Mouse (Mus musculus): ENCODE data around the gene Capn6. TPM values are rescaled to one million over a fixed set of nuclear protein-coding genes. Genes with fewer than 3 reads are reported as not detected.
A peak's percentile ranks its signal among the peaks of the same experiment; 100 is the strongest.

Capn6 gene
- total RNA-seq (2021): 100 to 1,000 TPM; 405 to 434 TPM
- long read RNA-seq, experiment 1, transcript Capn6-201 (13 exons, 3,561 nt): major isoform, 520 of 577 reads
- long read RNA-seq, experiment 1, partial matches to known transcripts: 31 of 577 reads
- long read RNA-seq, experiment 1, other reads (novel, unspliced or antisense): 26 of 577 reads
- long read RNA-seq, experiment 2, transcript Capn6-201 (13 exons, 3,561 nt): major isoform, 655 of 731 reads
- long read RNA-seq, experiment 2, partial matches to known transcripts: 51 of 731 reads
- long read RNA-seq, experiment 2, other reads (novel, unspliced or antisense): 25 of 731 reads

DNA sequence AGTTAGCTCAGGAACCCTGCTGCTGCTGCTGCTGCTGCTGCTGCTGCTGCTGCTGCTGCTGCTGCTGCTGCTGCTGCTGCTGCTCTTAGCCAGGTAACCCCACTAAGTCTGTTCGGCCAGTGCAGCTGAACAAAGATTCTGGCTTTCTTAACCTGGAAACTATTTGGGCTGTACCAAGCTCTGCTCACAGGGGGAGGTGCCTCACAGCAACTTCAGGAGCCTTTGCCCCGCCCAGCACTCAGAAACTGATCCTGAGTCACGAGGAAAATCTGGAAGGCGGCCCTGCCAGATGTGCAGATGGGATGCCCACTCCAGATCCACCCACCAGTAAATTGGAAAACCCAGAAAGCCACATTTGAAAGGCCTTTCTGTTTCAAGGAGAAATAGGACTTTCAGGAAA is at the start of gene Capn6:
Gene Capn6 (minus strand): TSS at position 203 of the 400 bp plus-strand sequence.
- peak; percentile 43 to 71 for DNase-seq (ENCODE audit: low spot score in 2 of 2)

DNA sequence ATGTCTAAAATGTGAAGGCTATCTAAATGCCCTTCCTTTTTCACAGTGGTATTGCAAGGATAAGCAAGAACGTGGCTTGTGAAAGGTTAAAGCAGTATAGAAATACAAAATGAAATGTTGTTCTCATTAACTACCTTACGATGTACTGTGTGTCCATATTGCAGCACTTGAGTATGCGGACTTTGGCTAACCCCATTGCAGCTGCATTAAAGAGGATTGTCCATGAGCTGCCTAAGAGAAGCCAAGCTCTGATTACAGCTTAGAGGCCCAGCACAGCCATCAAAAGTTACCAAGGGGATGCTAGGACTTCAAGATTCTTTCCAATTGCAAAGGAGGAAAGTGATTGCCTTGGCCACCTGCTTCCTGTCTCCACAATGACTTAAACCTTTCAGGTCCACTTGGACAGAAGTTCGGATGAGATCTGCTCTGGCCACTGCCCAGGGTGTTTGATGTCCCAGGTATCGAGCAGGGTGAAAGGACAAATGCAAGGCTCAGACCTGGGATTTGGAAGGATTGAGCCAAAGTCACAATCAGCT is 40.0 kb upstream of the Capn6 start:
- no peak for DNase-seq (ENCODE audit: low spot score in 2 of 2)

DNA sequence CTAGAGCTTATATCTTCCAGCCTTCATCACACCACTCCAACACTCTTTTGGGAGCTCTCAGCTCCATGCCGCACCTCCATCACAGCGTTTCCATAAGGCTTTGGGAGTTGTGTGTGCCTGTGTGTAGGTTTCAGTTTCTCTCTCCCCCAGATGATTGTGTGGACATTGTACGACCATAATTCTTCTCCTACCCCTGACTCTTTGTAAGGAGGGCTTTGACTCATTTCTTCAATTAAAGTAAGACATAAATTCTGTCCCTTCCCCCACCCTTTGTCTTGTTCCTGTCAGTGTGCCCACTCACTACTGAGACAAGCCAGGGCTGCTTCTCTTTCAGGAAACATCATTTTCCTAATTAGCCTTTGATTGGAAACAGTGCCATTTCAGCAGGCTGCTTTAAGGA is 24.1 kb upstream of the Capn6 start:
- no peak for DNase-seq (ENCODE audit: low spot score in 2 of 2)

DNA sequence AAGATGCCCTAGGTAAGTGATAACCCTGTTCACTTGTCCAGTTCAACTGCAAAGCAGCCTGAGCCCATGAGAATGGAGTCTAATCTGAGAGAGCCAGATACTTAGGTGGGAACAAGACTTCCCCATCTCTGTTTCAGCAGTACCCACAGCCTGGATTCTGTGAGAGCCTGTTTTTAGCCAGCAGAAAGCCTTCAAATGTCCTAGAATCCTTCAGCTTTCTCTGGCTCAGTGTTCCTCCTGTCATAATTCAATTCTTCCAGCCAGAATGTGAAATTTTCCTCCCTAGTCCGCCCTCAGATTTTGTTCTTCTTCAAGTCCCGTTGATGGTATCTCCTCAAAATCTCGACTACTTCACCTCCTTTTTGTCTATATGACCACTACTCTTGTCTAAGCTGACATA is 22.8 kb upstream of the Capn6 start:
- DNase-seq (ENCODE audit: low spot score in 2 of 2): no peak

DNA sequence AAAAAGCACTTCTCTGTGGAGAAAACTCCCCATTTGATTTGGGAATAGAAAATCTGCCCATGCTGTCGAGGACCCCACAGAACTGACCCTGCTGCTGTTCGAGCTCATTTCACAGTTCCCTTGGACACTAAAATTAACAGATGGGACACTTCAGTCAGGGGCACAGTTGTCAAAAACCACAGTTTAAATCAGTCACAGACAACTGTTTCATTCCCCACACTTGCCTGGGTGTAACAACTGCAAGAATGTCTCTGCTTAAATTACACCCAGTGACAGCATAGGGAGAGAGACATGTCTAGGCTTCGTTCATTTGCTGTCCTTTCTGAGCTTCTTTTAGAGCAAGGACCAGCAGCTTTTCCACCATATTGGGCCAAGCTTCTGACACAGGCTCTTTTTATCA is 19.4 kb upstream of the Capn6 start:
- no peak for DNase-seq (ENCODE audit: low spot score in 2 of 2)

DNA sequence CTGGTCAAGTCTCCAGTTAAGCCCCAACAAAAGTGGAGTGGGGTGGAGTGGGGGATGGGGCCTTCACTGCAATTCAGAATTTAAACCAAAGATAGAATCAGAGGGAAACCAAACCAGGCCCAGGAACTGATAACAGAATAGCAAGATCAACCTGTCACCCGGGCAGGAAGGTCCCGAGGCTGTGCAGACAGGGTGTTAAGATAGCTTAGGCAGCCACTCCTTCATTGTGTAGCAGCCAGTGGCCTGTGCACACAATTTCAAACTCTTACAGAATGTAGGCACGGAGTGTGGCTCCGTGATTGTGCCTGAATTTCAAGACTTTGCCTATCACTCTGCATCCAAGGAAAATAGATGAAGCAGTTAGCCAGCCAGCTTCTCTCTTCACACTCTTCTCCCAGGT is 693 bp downstream of the Capn6 start:
- DNase-seq (ENCODE audit: low spot score in 2 of 2): no peak

DNA sequence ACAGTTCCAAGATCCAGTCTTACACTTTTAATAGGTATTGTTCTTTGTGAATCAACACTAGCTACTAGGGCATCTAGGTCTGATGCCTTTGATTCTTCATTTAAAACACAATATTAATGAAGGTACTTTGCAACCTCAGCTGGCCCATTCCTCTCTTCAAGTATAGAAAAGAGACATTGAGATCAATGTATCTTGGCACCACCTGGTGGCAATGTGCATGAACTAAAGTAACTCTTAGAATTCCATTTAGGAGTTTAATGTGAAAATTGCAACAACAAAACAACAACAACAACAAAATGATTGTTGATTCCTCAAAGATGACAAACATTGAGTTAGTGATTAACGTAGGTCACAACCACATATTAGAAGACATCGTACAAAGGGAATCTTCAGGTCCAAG is 8.3 kb downstream of the Capn6 start:
- DNase-seq (ENCODE audit: low spot score in 2 of 2): no peak

DNA sequence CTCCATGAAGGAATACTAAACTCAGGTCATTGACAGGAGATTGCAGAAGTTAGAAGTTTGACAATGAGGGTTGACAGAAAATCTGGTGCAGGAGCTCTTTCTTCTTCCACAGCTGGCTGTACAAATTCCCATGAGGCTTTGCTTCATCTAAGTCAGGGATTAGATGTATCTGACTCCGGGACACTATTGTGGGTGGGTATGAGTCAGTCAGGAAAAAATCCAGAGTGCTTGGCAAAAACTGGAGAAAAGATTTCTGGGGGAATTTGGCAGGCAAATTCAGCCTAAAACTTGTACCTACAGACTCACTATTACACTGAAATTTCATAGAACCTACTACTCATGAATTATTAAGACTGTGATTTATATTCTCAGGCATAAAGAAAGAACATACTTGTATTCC is 11.3 kb downstream of the Capn6 start:
- DNase-seq (ENCODE audit: low spot score in 2 of 2): no peak

DNA sequence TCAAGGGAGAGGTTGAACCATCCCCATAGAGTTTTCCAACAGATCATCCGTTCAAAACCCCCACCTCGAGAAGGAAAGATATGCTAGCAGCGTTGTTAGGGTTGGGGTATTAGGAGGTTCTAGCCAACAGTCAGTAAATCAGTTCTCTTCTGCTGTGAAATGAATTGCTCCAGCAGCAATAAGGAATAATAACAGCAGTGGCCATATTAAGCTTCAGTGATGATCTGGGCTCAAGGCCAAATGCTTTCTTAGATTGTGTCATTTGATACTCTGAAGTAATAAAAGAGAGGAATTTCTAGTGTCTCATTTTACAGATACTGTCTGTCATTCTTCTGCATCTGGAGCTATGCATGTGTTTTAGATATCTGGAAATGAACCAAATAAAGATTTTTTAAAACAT is 64.7 kb downstream of the Capn6 start:
- no peak for DNase-seq (ENCODE audit: low spot score in 2 of 2)

Small RNA genes lying within 50 kb of the gene (microRNA-seq; reads per million reads assigned to microRNA genes)
- gene Gm47298: 0.85 reads per million

Other genes with a start within 250 kb of the Capn6 start
- 10 to 100 TPM; 15.0 to 17.8 TPM for gene Dcx, start 105.9 kb upstream of the Capn6 start, total RNA-seq (2021)